Mouse (Mus musculus): ENCODE measurements at regions not wholly inside any gene's neighbourhood (a gene's known extent, or its start where the extent isn't known, plus 50 kb on each side); places are given as distances from the start of the nearest gene placed in this dataset.

GRCm38 (mm10) chr12:69101965-69102364 is 57.0 kb downstream of the Rps29 start:
- Histone ChIP-seq H3K4me3 (ENCODE audit: insufficient read depth, low read depth, low read length) (no peak overlapping the region), H3K4me1 (ENCODE audit: control insufficient read depth, insufficient read depth, low read length) (no peaks in the 10 kb centered on the region), H3K27ac (ENCODE audit: insufficient read depth, low read depth, low read length) (no peak overlapping the region)
- WGBS = 72% methylated on average over 3 of the region's 3 CpGs
- no peak for TF ChIP-seq CTCF (IDR thresholded peaks at IDR 0.05; ENCODE audit: insufficient read depth, low read depth, low read length)
- no peak for TF ChIP-seq POLR2A (IDR thresholded peaks at IDR 0.05; ENCODE audit: insufficient read depth, low read depth, low read length)

GRCm38 (mm10) chr12:69094856-69095255 is 64.1 kb downstream of the Rps29 start:
- H3K4me1 ChIP-seq (ENCODE audit: control insufficient read depth, insufficient read depth, low read length) = no peaks in the 10 kb centered on the region
- no peak for TF ChIP-seq CTCF (IDR thresholded peaks at IDR 0.05; ENCODE audit: insufficient read depth, low read depth, low read length)
- TF ChIP-seq POLR2A (IDR thresholded peaks at IDR 0.05; ENCODE audit: insufficient read depth, low read depth, low read length) = no peak
- H3K27ac ChIP-seq (ENCODE audit: insufficient read depth, low read depth, low read length) = no peak overlapping the region
- H3K4me3 ChIP-seq (ENCODE audit: insufficient read depth, low read depth, low read length) = no peak overlapping the region
- WGBS = 90% methylated on average over 8 of the region's 8 CpGs

- Histone ChIP-seq H3K27ac (ENCODE audit: insufficient read depth, low read depth, low read length) (no peak overlapping the region), H3K4me1 (ENCODE audit: control insufficient read depth, insufficient read depth, low read length) (no peaks in the 10 kb centered on the region), H3K4me3 (ENCODE audit: insufficient read depth, low read depth, low read length) (no peak overlapping the region)
- no peak for TF ChIP-seq POLR2A (IDR thresholded peaks at IDR 0.05; ENCODE audit: insufficient read depth, low read depth, low read length)
- WGBS = 75% methylated on average over 13 of the region's 13 CpGs
Observed at GRCm38 (mm10) chr12:69093073-69093797, 65.8 kb downstream of the Rps29 start.

GRCm38 (mm10) chr12:69087928-69088609 is 70.9 kb downstream of the Rps29 start:
- no peak overlapping the region for H3K4me3 ChIP-seq (ENCODE audit: insufficient read depth, low read depth, low read length)
- no peak for TF ChIP-seq CTCF (IDR thresholded peaks at IDR 0.05; ENCODE audit: insufficient read depth, low read depth, low read length)
- TF ChIP-seq POLR2A (IDR thresholded peaks at IDR 0.05; ENCODE audit: insufficient read depth, low read depth, low read length) = no peak
- H3K27ac ChIP-seq (ENCODE audit: insufficient read depth, low read depth, low read length) = no peak overlapping the region
- WGBS = 59% methylated on average over 9 of the region's 9 CpGs
- H3K4me1 ChIP-seq (ENCODE audit: control insufficient read depth, insufficient read depth, low read length) = peaks cover 4% of the 10 kb centered on the region; the same call in 1 of the 2 replicates

GRCm38 (mm10) chr12:69085522-69086179 is 73.3 kb downstream of the Rps29 start:
- 43% methylated on average over 19 of the region's 19 CpGs for WGBS
- Histone ChIP-seq H3K4me1 (ENCODE audit: control insufficient read depth, insufficient read depth, low read length) (peaks cover 4% of the 10 kb centered on the region; the same call in 1 of the 2 replicates), H3K4me3 (ENCODE audit: insufficient read depth, low read depth, low read length) (peak overlapping the region; percentile 8; the same call in 1 of the 2 replicates), H3K27ac (ENCODE audit: insufficient read depth, low read depth, low read length) (no peak overlapping the region)
- TF ChIP-seq CTCF (IDR thresholded peaks at IDR 0.05; ENCODE audit: insufficient read depth, low read depth, low read length) (no peak), POLR2A (IDR thresholded peaks at IDR 0.05; ENCODE audit: insufficient read depth, low read depth, low read length) (no peak)

GRCm38 (mm10) chr12:69084656-69085055 is 74.3 kb downstream of the Rps29 start:
- WGBS = 83% methylated on average over 5 of the region's 5 CpGs
- Histone ChIP-seq H3K4me3 (ENCODE audit: insufficient read depth, low read depth, low read length) (no peak overlapping the region), H3K4me1 (ENCODE audit: control insufficient read depth, insufficient read depth, low read length) (peaks cover 4% of the 10 kb centered on the region; the same call in 1 of the 2 replicates), H3K27ac (ENCODE audit: insufficient read depth, low read depth, low read length) (no peak overlapping the region)
- TF ChIP-seq CTCF (IDR thresholded peaks at IDR 0.05; ENCODE audit: insufficient read depth, low read depth, low read length) = no peak
- no peak for TF ChIP-seq POLR2A (IDR thresholded peaks at IDR 0.05; ENCODE audit: insufficient read depth, low read depth, low read length)

- peaks cover 4% of the 10 kb centered on the region; the same call in 1 of the 2 replicates for H3K4me1 ChIP-seq (ENCODE audit: control insufficient read depth, insufficient read depth, low read length)
- H3K4me3 ChIP-seq (ENCODE audit: insufficient read depth, low read depth, low read length) = no peak overlapping the region
- no peak overlapping the region for H3K27ac ChIP-seq (ENCODE audit: insufficient read depth, low read depth, low read length)
- WGBS = 78% methylated on average over 6 of the region's 6 CpGs
- TF ChIP-seq POLR2A (IDR thresholded peaks at IDR 0.05; ENCODE audit: insufficient read depth, low read depth, low read length) (no peak), CTCF (IDR thresholded peaks at IDR 0.05; ENCODE audit: insufficient read depth, low read depth, low read length) (no peak)
Observed at GRCm38 (mm10) chr12:69082051-69082450, 76.9 kb downstream of the Rps29 start.

GRCm38 (mm10) chr12:69039553-69039952 is 119.4 kb downstream of the Rps29 start:
- Histone ChIP-seq H3K4me1 (ENCODE audit: control insufficient read depth, insufficient read depth, low read length) (no peaks in the 10 kb centered on the region), H3K4me3 (ENCODE audit: insufficient read depth, low read depth, low read length) (no peak overlapping the region), H3K27ac (ENCODE audit: insufficient read depth, low read depth, low read length) (no peak overlapping the region)
- TF ChIP-seq CTCF (IDR thresholded peaks at IDR 0.05; ENCODE audit: insufficient read depth, low read depth, low read length) (no peak), POLR2A (IDR thresholded peaks at IDR 0.05; ENCODE audit: insufficient read depth, low read depth, low read length) (no peak)
- 94% methylated on average over 4 of the region's 4 CpGs for WGBS

GRCm38 (mm10) chr12:69023594-69023993 is 135.4 kb downstream of the Rps29 start:
- H3K4me3 ChIP-seq (ENCODE audit: insufficient read depth, low read depth, low read length) = no peak overlapping the region
- TF ChIP-seq POLR2A (IDR thresholded peaks at IDR 0.05; ENCODE audit: insufficient read depth, low read depth, low read length) = no peak
- no peak for TF ChIP-seq CTCF (IDR thresholded peaks at IDR 0.05; ENCODE audit: insufficient read depth, low read depth, low read length)
- WGBS = 62% methylated on average over 17 of the region's 17 CpGs
- H3K27ac ChIP-seq (ENCODE audit: insufficient read depth, low read depth, low read length) = no peak overlapping the region
- H3K4me1 ChIP-seq (ENCODE audit: control insufficient read depth, insufficient read depth, low read length) = no peaks in the 10 kb centered on the region
